ENCODE assay signal across 10 mouse cellular contexts in genomic region chr7:130649257-130649656, GRCm38 (mm10).
A peak's percentile ranks its signal among the peaks of the same experiment; 100 is the strongest.
DNase-seq lines count a peak whose midpoint lies in the region; TF ChIP-seq lines count a peak whose summit lies in the region.
"Had no signal": no experiment of that assay in that cellular context is flagged by ENCODE, and none has a peak within 500 bp of the region (broad histone marks: within the 10 kb centered on the region; RNA-seq: fewer than 3 reads in every experiment).

No protein-coding gene starts in this region.

- no peaks in the 10 kb centered on the region for H3K9me3 ChIP-seq in limb, embryonic 10.5 days (replicated peaks)

- TF ChIP-seq POLR2A in heart, adult 2 months (IDR thresholded peaks at IDR 0.05; ENCODE audit: insufficient read depth, low read depth, low read length): no peak

- 22% methylated on average over 7 of the region's 7 CpGs for WGBS in heart, adult 2 months
- WGBS in limb, embryonic 10.5 days: 54% methylated on average over 7 of the region's 7 CpGs

- peak overlapping the region; percentile 10; the same call in 1 of the 2 replicates for H3K9ac ChIP-seq in heart, adult 2 months (ENCODE audit: low read depth, low read length)

- no peak for TF ChIP-seq CTCF in heart, adult 2 months (IDR thresholded peaks at IDR 0.05)

- H3K36me3 ChIP-seq in heart, adult 2 months (ENCODE audit: control insufficient read depth, insufficient read depth, low read length): peaks cover 31% of the 10 kb centered on the region
- H3K36me3 ChIP-seq in limb, embryonic 10.5 days: no peaks in the 10 kb centered on the region

- no peak overlapping the region for H3K4me3 ChIP-seq in heart, adult 2 months
- no peak overlapping the region for H3K4me3 ChIP-seq in limb, embryonic 10.5 days
- H3K4me3 ChIP-seq: layer of hippocampus, adult 2 months had no signal

- intact Hi-C loops in heart, adult 2 months (cut with DNase I): loop anchor here (5.0 kb wide), 1 partner anchor 102 kb away; no protein-coding TSS in a partner anchor
- intact Hi-C loops in left cerebral cortex, postnatal 14 days (cut with DNase I): no loop called here

- peaks cover 48% of the 10 kb centered on the region for H3K4me1 ChIP-seq in heart, adult 2 months (ENCODE audit: control insufficient read depth, insufficient read depth, low read length)
- peaks cover 60% of the 10 kb centered on the region for H3K4me1 ChIP-seq in limb, embryonic 10.5 days

- peaks cover 9% of the 10 kb centered on the region for H3K79me2 ChIP-seq in heart, adult 2 months (replicated peaks; ENCODE audit: control insufficient read depth, insufficient read depth, low read length)

- peak; percentile 58 for DNase-seq in kidney, adult 11 months
- DNase-seq in kidney, adult 18-20 months: no peak
- peak; percentile 58 for DNase-seq in ZHBTc4 (ENCODE audit: low read depth, low spot score)
- DNase-seq in heart, adult 2 months: peak in 1 of 2 experiments; percentile 58
- DNase-seq in limb, embryonic 10.5 days (ENCODE audit: low spot score): no peak
- no peak for DNase-seq in left cerebral cortex, postnatal 14 days (ENCODE audit: low spot score in 2 of 2)
- no peak for DNase-seq in ovary, postnatal 10 days (ENCODE audit: low spot score)
- DNase-seq in right cerebral cortex, postnatal 10 days (ENCODE audit: low spot score in 2 of 2): no peak
- DNase-seq: cerebellum, postnatal 10 days had no signal

- TF ChIP-seq EP300 in heart, adult 2 months (IDR thresholded peaks at IDR 0.05; ENCODE audit: insufficient read depth, low read depth, low read length): no peak

- peak overlapping the region; percentile 47 for H3K27ac ChIP-seq in heart, adult 2 months
- peak overlapping the region; percentile 25; the same call in 1 of the 2 replicates for H3K27ac ChIP-seq in limb, embryonic 10.5 days
- H3K27ac ChIP-seq: layer of hippocampus, adult 2 months had no signal

- no peaks in the 10 kb centered on the region for H3K27me3 ChIP-seq in heart, adult 2 months (ENCODE audit: control insufficient read depth, insufficient read depth, low read length)
- H3K27me3 ChIP-seq in limb, embryonic 10.5 days (ENCODE audit: low read depth, poor library complexity, severe bottlenecking): no peaks in the 10 kb centered on the region

Comparison
In these comparisons a context has a peak if more than half of its experiments do, and no peak if none do; other contexts are left out.
1. DNase-seq: peak in kidney, adult 11 months (single experiment) and ZHBTc4 (single experiment); none in kidney, adult 18-20 months (single experiment), limb, embryonic 10.5 days (single experiment), left cerebral cortex, postnatal 14 days (0 of 2), ovary, postnatal 10 days (single experiment) and right cerebral cortex, postnatal 10 days (0 of 2).